Mouse (Mus musculus) neutrophil, adult 65 days (primary cell): ENCODE measurements around the gene Olfr680-ps1. TPM values are rescaled to one million over a fixed set of nuclear protein-coding genes. Genes with fewer than 3 reads are reported as not detected.

Experiments
- total RNA-seq: library from RNA; stranded (reverse); gene quantifications from 2 replicates; pipeline ENCODE4 v1.2.4, GENCODE M21; 2023

Olfr680-ps1 gene
- total RNA-seq = not detected in 2 replicates

GRCm38 (mm10) chr7:105092717-105093116 is at the start of gene Olfr680-ps1:
Gene Olfr680-ps1, minus strand, starts transcription at chr7:105092817.

GRCm38 (mm10) chr7:105116536-105116935 is 23.9 kb upstream of the Olfr680-ps1 start, which contains the start of gene Olfr681:
Gene Olfr681, plus strand, starts transcription at chr7:105116836.

GRCm38 (mm10) chr7:105080905-105081304 is 11.7 kb downstream of the Olfr680-ps1 start, which contains the start of gene Olfr679:
Gene Olfr679, plus strand, starts transcription at chr7:105081205.

GRCm38 (mm10) chr7:105064175-105064574 is 28.4 kb downstream of the Olfr680-ps1 start, which contains the start of gene Olfr678:
Gene Olfr678, plus strand, starts transcription at chr7:105064475.

Other genes with a start within 250 kb of the Olfr680-ps1 start
- not detected in 2 replicates for gene Usp17la, start 235.8 kb downstream of the Olfr680-ps1 start, total RNA-seq
- gene Olfr665, start 214.8 kb downstream of the Olfr680-ps1 start, total RNA-seq = not detected in 2 replicates
- not detected in 2 replicates for gene Olfr666, start 196.9 kb downstream of the Olfr680-ps1 start, total RNA-seq
- not detected in 2 replicates for gene Olfr667, start 171.3 kb downstream of the Olfr680-ps1 start, total RNA-seq
- not detected in 2 replicates for gene Olfr668, start 164.8 kb downstream of the Olfr680-ps1 start, total RNA-seq
- gene Olfr669, start 158.6 kb downstream of the Olfr680-ps1 start, total RNA-seq = not detected in 2 replicates
- not detected in 2 replicates for gene Olfr670, start 130.2 kb downstream of the Olfr680-ps1 start, total RNA-seq
- gene Olfr671, start 113.7 kb downstream of the Olfr680-ps1 start, total RNA-seq = not detected in 2 replicates
- not detected in 2 replicates for gene Olfr672, start 90.8 kb downstream of the Olfr680-ps1 start, total RNA-seq
- not detected in 2 replicates for gene Olfr675, start 64.4 kb downstream of the Olfr680-ps1 start, total RNA-seq
- gene Olfr676, start 60.1 kb downstream of the Olfr680-ps1 start, total RNA-seq = not detected in 2 replicates
- gene Olfr677, start 41.4 kb downstream of the Olfr680-ps1 start, total RNA-seq = not detected in 2 replicates
- not detected in 2 replicates for gene Olfr678, start 28.3 kb downstream of the Olfr680-ps1 start, total RNA-seq
- not detected in 2 replicates for gene Olfr679, start 11.6 kb downstream of the Olfr680-ps1 start, total RNA-seq
- not detected in 2 replicates for gene Olfr681, start 24.0 kb upstream of the Olfr680-ps1 start, total RNA-seq
- not detected in 2 replicates for gene Olfr683, start 54.2 kb upstream of the Olfr680-ps1 start, total RNA-seq
- gene Olfr684, start 70.8 kb upstream of the Olfr680-ps1 start, total RNA-seq = not detected in 2 replicates
- gene Olfr685, start 93.2 kb upstream of the Olfr680-ps1 start, total RNA-seq = not detected in 2 replicates
- gene Olfr686, start 114.7 kb upstream of the Olfr680-ps1 start, total RNA-seq = not detected in 2 replicates
- not detected in 2 replicates for gene Olfr688, start 195.3 kb upstream of the Olfr680-ps1 start, total RNA-seq
- gene Olfr689, start 218.3 kb upstream of the Olfr680-ps1 start, total RNA-seq = not detected in 2 replicates
- gene Olfr690, start 241.3 kb upstream of the Olfr680-ps1 start, total RNA-seq = not detected in 2 replicates
- gene Olfr691, start 249.5 kb upstream of the Olfr680-ps1 start, total RNA-seq = 0.27 and 0.32 TPM in 2 replicates